Mouse (Mus musculus): ENCODE data around the gene 1300017J02Rik.

- TF ChIP-seq FOSL1 (IDR thresholded peaks at IDR 0.05; ENCODE audit: insufficient read depth, low read length, poor library complexity, severe bottlenecking) (no peak), CTCF (IDR thresholded peaks at IDR 0.05; ENCODE audit: control insufficient read depth, insufficient read depth, insufficient read length) (no peak), MYOG (IDR thresholded peaks at IDR 0.05; ENCODE audit: control insufficient read depth, extremely low read depth, insufficient read length) (no peak), CEBPB (IDR thresholded peaks at IDR 0.05; ENCODE audit: low read depth) (no peak), MYOD1 (IDR thresholded peaks at IDR 0.05; ENCODE audit: control insufficient read depth, insufficient read length, low read depth) (no peak), MAX (IDR thresholded peaks at IDR 0.05) (no peak)
Measured at GRCm38 (mm10) chr9:103309832-103310231, 5.0 kb upstream of the 1300017J02Rik start.
